Mouse (Mus musculus) spleen, adult 2 months (tissue): Measurements from ENCODE around the gene Hcfc1r1.

Experiments used
- CTCF ChIP-seq: fragments of 200-500 bp; IDR thresholded peaks from 2 replicates; pipeline ENCODE4 v1.5.1; 2011; ENCODE audit warnings: mild to moderate bottlenecking, inconsistent platforms; ENCODE audit not compliant: insufficient read depth, insufficient read length, insufficient replicate concordance; ENCODE audit errors: extremely low read depth
- POLR2A ChIP-seq: fragments of 200-500 bp; IDR thresholded peaks from 2 replicates; pipeline ENCODE4 v1.6.1; 2011; ENCODE audit warnings: low read depth, low read length, inconsistent platforms

GRCm38 (mm10) chr17:23721886-23722285, 48.5 kb downstream of the Hcfc1r1 start:
- no peak for TF ChIP-seq CTCF
- TF ChIP-seq POLR2A, result no peak
